Mouse (Mus musculus) lung, embryonic 16.5 days (tissue): ENCODE data around the gene Adamtsl1. TPM values are rescaled to one million over a fixed set of nuclear protein-coding genes. Genes with fewer than 3 reads are reported as not detected.

Experiments used
- ATAC-seq: fragments of 200-750 bp; cut with Nextera tagmentation; 2 replicates; pipeline ENCODE4 v1.8.0; 2017; ENCODE audit warnings: low read depth, mild to moderate bottlenecking, moderate library complexity
- H3K27ac ChIP-seq: fragments of 300-500 bp; sonication (generic); 2 replicates; pipeline ENCODE4 v1.5.1; 2014; ENCODE audit warnings: mild to moderate bottlenecking, control low read depth, low read length
- H3K27me3 ChIP-seq: fragments of 300-500 bp; sonication (generic); 2 replicates; pipeline ENCODE4 v1.6.1; 2014; ENCODE audit warnings: low read depth, low read length, mixed read lengths; ENCODE audit not compliant: control insufficient read depth, insufficient read depth
- H3K36me3 ChIP-seq: fragments of 300-500 bp; sonication (generic); 2 replicates; pipeline ENCODE4 v1.6.1; 2014; ENCODE audit warnings: low read length; ENCODE audit not compliant: control insufficient read depth, insufficient read depth
- H3K4me1 ChIP-seq: fragments of 300-500 bp; sonication (generic); replicated peaks from 2 replicates; pipeline ENCODE4 v1.6.1; 2014; ENCODE audit warnings: low read length, mixed read lengths; ENCODE audit not compliant: control insufficient read depth, insufficient read depth
- H3K4me2 ChIP-seq: fragments of 300-500 bp; sonication (generic); 2 replicates; pipeline ENCODE4 v1.6.1; 2014; ENCODE audit warnings: low read depth, low read length, control low read depth
- H3K4me3 ChIP-seq: fragments of 300-500 bp; sonication (generic); 2 replicates; pipeline ENCODE4 v1.5.1; 2014; ENCODE audit warnings: mild to moderate bottlenecking, low read length, control low read depth
- H3K9ac ChIP-seq: fragments of 300-500 bp; sonication (generic); 2 replicates; pipeline ENCODE4 v1.6.1; 2014; ENCODE audit warnings: low read length, control low read depth
- H3K9me3 ChIP-seq: fragments of 300-500 bp; sonication (generic); 2 replicates; pipeline ENCODE4 v1.6.1; 2016; ENCODE audit warnings: low read length; ENCODE audit not compliant: control insufficient read depth
- WGBS: fragments of 180-500 bp; shearing (Covaris S2); extraction: QIAGEN DNeasy Blood & Tissue Kit; methylation state at CpG from one replicate; pipeline ENCODE4 v1.1.7; 2014; 5-methylcytosine and 5-hydroxymethylcytosine counted together
- polyA plus RNA-seq: library from polyadenylated mRNA; unstranded; fragments of >200 nt; fragmentation: Nextera tagmentation; extraction: Ambion mirVana; gene quantifications from 2 replicates; pipeline ENCODE4 v1.2.1, GENCODE M21; 2015

Adamtsl1 gene
- polyA plus RNA-seq, 1 experiment from 2014 or later = 16.9 TPM

- no peak for ATAC-seq
- Histone ChIP-seq H3K4me3 (no peak overlapping the region), H3K9me3 (no peaks in the 10 kb centered on the region), H3K4me2 (no peak overlapping the region), H3K9ac (no peak overlapping the region), H3K27me3 (no peaks in the 10 kb centered on the region), H3K4me1 (peaks cover 5% of the 10 kb centered on the region; the same call in 1 of the 2 replicates), H3K27ac (no peak overlapping the region), H3K36me3 (no peaks in the 10 kb centered on the region)
- 32% methylated on average over 5 of the region's 5 CpGs for WGBS
Measured at GRCm38 (mm10) chr4:85838031-85838430, 324.1 kb downstream of the Adamtsl1 start.

- WGBS = 61% methylated on average over 9 of the region's 9 CpGs
- no peak overlapping the region for H3K4me3 ChIP-seq
- H3K36me3 ChIP-seq = no peaks in the 10 kb centered on the region
- peaks cover 5% of the 10 kb centered on the region; the same call in 1 of the 2 replicates for H3K4me1 ChIP-seq
- no peak overlapping the region for H3K9ac ChIP-seq
- no peaks in the 10 kb centered on the region for H3K27me3 ChIP-seq
- no peak for ATAC-seq
- H3K9me3 ChIP-seq = no peaks in the 10 kb centered on the region
- H3K4me2 ChIP-seq = no peak overlapping the region
- H3K27ac ChIP-seq = no peak overlapping the region
Measured at GRCm38 (mm10) chr4:85842113-85842512, 328.1 kb downstream of the Adamtsl1 start.

- H3K27ac ChIP-seq = no peak overlapping the region
- H3K36me3 ChIP-seq = no peaks in the 10 kb centered on the region
- no peak for ATAC-seq
- H3K9ac ChIP-seq = no peak overlapping the region
- no peak overlapping the region for H3K4me3 ChIP-seq
- H3K9me3 ChIP-seq = no peaks in the 10 kb centered on the region
- 0 out of 2 replicates have a peak, but pooled peaks cover 2% of the 10 kb centered on the region for H3K4me1 ChIP-seq
- H3K27me3 ChIP-seq = no peaks in the 10 kb centered on the region
- no peak overlapping the region for H3K4me2 ChIP-seq
Measured at GRCm38 (mm10) chr4:85844381-85844780, 330.4 kb downstream of the Adamtsl1 start.

- H3K9ac ChIP-seq = no peak overlapping the region
- H3K9me3 ChIP-seq = no peaks in the 10 kb centered on the region
- H3K4me2 ChIP-seq = no peak overlapping the region
- no peak overlapping the region for H3K27ac ChIP-seq
- no peaks in the 10 kb centered on the region for H3K36me3 ChIP-seq
- ATAC-seq = no peak
- 0 out of 2 replicates have a peak, but pooled peaks cover 2% of the 10 kb centered on the region for H3K4me1 ChIP-seq
- H3K27me3 ChIP-seq = no peaks in the 10 kb centered on the region
- no peak overlapping the region for H3K4me3 ChIP-seq
- WGBS = 47% methylated on average over 7 of the region's 7 CpGs
Measured at GRCm38 (mm10) chr4:85845931-85846330, 332.0 kb downstream of the Adamtsl1 start.

GRCm38 (mm10) chr4:85853401-85853800 lies 339.4 kb downstream of the Adamtsl1 start:
- Histone ChIP-seq H3K4me3 (no peak overlapping the region), H3K27me3 (no peaks in the 10 kb centered on the region), H3K9ac (no peak overlapping the region), H3K36me3 (no peaks in the 10 kb centered on the region), H3K27ac (no peak overlapping the region), H3K4me2 (no peak overlapping the region), H3K4me1 (0 out of 2 replicates have a peak, but pooled peaks cover 2% of the 10 kb centered on the region), H3K9me3 (no peaks in the 10 kb centered on the region)
- no peak for ATAC-seq
- WGBS = 88% methylated on average over 7 of the region's 7 CpGs

GRCm38 (mm10) chr4:85854507-85854906 lies 340.5 kb downstream of the Adamtsl1 start:
- Histone ChIP-seq H3K4me3 (no peak overlapping the region), H3K27me3 (no peaks in the 10 kb centered on the region), H3K9me3 (no peaks in the 10 kb centered on the region), H3K4me2 (peak overlapping the region; percentile 5; the same call in 1 of the 2 replicates), H3K36me3 (no peaks in the 10 kb centered on the region), H3K27ac (no peak overlapping the region), H3K4me1 (0 out of 2 replicates have a peak, but pooled peaks cover 2% of the 10 kb centered on the region), H3K9ac (no peak overlapping the region)
- 36% methylated on average over 8 of the region's 8 CpGs for WGBS
- ATAC-seq = peak; percentile 71

GRCm38 (mm10) chr4:85879376-85879775 lies 365.4 kb downstream of the Adamtsl1 start:
- Histone ChIP-seq H3K9me3 (no peaks in the 10 kb centered on the region), H3K27ac (no peak overlapping the region), H3K9ac (no peak overlapping the region), H3K4me3 (no peak overlapping the region), H3K4me2 (no peak overlapping the region), H3K27me3 (no peaks in the 10 kb centered on the region), H3K36me3 (no peaks in the 10 kb centered on the region), H3K4me1 (peaks cover 6% of the 10 kb centered on the region; the same call in 1 of the 2 replicates)
- 72% methylated on average over 6 of the region's 6 CpGs for WGBS
- no peak for ATAC-seq

- Histone ChIP-seq H3K9ac (no peak overlapping the region), H3K4me1 (peaks cover 7% of the 10 kb centered on the region; the same call in 1 of the 2 replicates), H3K27me3 (no peaks in the 10 kb centered on the region), H3K4me3 (no peak overlapping the region), H3K4me2 (no peak overlapping the region), H3K27ac (no peak overlapping the region), H3K9me3 (no peaks in the 10 kb centered on the region), H3K36me3 (no peaks in the 10 kb centered on the region)
- ATAC-seq = peak; percentile 64
- 63% methylated on average over 4 of the region's 4 CpGs for WGBS
Measured at GRCm38 (mm10) chr4:85881318-85881717, 367.3 kb downstream of the Adamtsl1 start.

- Histone ChIP-seq H3K4me2 (no peak overlapping the region), H3K4me3 (no peak overlapping the region), H3K4me1 (peaks cover 7% of the 10 kb centered on the region; the same call in 1 of the 2 replicates), H3K9me3 (no peaks in the 10 kb centered on the region), H3K36me3 (no peaks in the 10 kb centered on the region), H3K27ac (peak overlapping the region; percentile 22; the same call in 1 of the 2 replicates), H3K27me3 (no peaks in the 10 kb centered on the region), H3K9ac (no peak overlapping the region)
- WGBS = 19% methylated on average over 4 of the region's 4 CpGs
- peak; percentile 68 for ATAC-seq
Measured at GRCm38 (mm10) chr4:85884031-85884430, 370.1 kb downstream of the Adamtsl1 start.
